Mouse (Mus musculus) naive thymus-derived CD4-positive, alpha-beta T cell, adult 5 months (primary cell): Measurements from ENCODE around the gene Dhdds. TPM values are rescaled to one million over a fixed set of nuclear protein-coding genes. Genes with fewer than 3 reads are reported as not detected.

Experiments
- polyA plus RNA-seq: library from polyadenylated mRNA; unstranded; fragments of 100-300 nt; shearing (Covaris generic); gene quantifications from one replicate; pipeline ENCODE4 v1.2.1, GENCODE M21; 2017

Gene Dhdds
- 19.7 TPM for polyA plus RNA-seq

GRCm38 (mm10) chr4:134000466-134001438 lies at the start of gene Dhdds:
Dhdds (minus strand) TSS chr4:134000918.

GRCm38 (mm10) chr4:134018779-134019145 lies 18.0 kb upstream of the Dhdds start, which contains the start of gene Lin28a:
Lin28a (minus strand) TSS chr4:134018841.

GRCm38 (mm10) chr4:133968150-133968921 lies 32.4 kb downstream of the Dhdds start, which contains the start of gene Hmgn2:
Hmgn2 (minus strand) TSS chr4:133968650.

Other genes with a start within 250 kb of the Dhdds start
- gene Arid1a, start 244.1 kb downstream of the Dhdds start, polyA plus RNA-seq: 64.5 TPM
- gene Rps6ka1, start 113.1 kb downstream of the Dhdds start, polyA plus RNA-seq: 164 TPM
- 321 TPM for gene Hmgn2, start 32.3 kb downstream of the Dhdds start, polyA plus RNA-seq
- gene Lin28a, start 17.9 kb upstream of the Dhdds start, polyA plus RNA-seq: not detected
- not detected for gene Zfp683, start 52.9 kb upstream of the Dhdds start, polyA plus RNA-seq
- gene Crybg2, start 59.9 kb upstream of the Dhdds start, polyA plus RNA-seq: 9.1 TPM
- gene Cd52, start 94.2 kb upstream of the Dhdds start, polyA plus RNA-seq: 1,142 TPM
- gene Ubxn11, start 101.7 kb upstream of the Dhdds start, polyA plus RNA-seq: 99.9 TPM
- 821 TPM for gene Sh3bgrl3, start 127.9 kb upstream of the Dhdds start, polyA plus RNA-seq
- 31.3 TPM for gene Cep85, start 186.2 kb upstream of the Dhdds start, polyA plus RNA-seq
- not detected for gene Gm7534, start 202.1 kb upstream of the Dhdds start, polyA plus RNA-seq
- gene Catsper4, start 226.5 kb upstream of the Dhdds start, polyA plus RNA-seq: not detected
- not detected for gene Cnksr1, start 237.5 kb upstream of the Dhdds start, polyA plus RNA-seq
- gene E130218I03Rik, start 242.7 kb upstream of the Dhdds start, polyA plus RNA-seq: 1.6 TPM
- 24.3 TPM for gene Zfp593, start 244.7 kb upstream of the Dhdds start, polyA plus RNA-seq
- not detected for gene Gm30191, start 246.0 kb upstream of the Dhdds start, polyA plus RNA-seq